Mouse (Mus musculus): ENCODE results near the gene Ugt1a8. TPM values are rescaled to one million over a fixed set of nuclear protein-coding genes. Genes with fewer than 3 reads are reported as not detected.

Gene Ugt1a8
- polyA plus RNA-seq, 1 experiment from 2014 or later = 0.05 TPM

DNA sequence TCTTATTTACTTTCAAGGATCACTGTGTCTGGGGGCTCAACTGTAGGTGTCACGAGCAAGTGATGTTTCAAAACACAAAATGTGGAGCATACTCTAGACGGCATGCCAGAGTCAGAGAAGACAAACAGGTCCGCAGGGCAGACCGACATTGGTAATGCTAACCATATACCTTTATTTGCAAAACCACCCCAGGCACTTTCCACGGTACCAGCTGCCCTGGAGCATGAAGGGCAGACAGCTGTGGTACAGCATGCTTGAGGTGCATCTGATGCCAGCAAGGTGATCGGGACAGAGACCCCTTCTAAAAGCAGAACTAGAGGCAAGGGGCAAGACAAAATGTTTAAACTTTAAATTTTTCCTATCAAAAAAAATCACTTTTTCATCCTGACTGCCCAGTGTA, 175.3 kb downstream of the Ugt1a8 start:
- Histone ChIP-seq H3K27ac (no peak overlapping the region), H3K4me1 (replicated peaks; ENCODE audit: insufficient read depth, low read length) (peaks cover 14% of the 10 kb centered on the region), H3K4me2 (ENCODE audit: low read length) (no peak overlapping the region), H3K4me3 (replicated peaks; ENCODE audit: low read depth, low read length) (no peak overlapping the region), H3K9me3 (replicated peaks; ENCODE audit: low read length) (no peaks in the 10 kb centered on the region), H3K27me3 (ENCODE audit: insufficient read depth, low read length) (no peaks in the 10 kb centered on the region), H3K9ac (ENCODE audit: low read depth, low read length) (no peak overlapping the region), H3K36me3 (ENCODE audit: insufficient read depth, low read length) (peaks cover 81% of the 10 kb centered on the region)
- ATAC-seq (replicated peaks; ENCODE audit: low FRiP score, low read depth) = no peak
- WGBS = 73% methylated on average over 6 of the region's 6 CpGs
- no peak for TF ChIP-seq CTCF (IDR thresholded peaks at IDR 0.05; ENCODE audit: low read depth)
- no peak for DNase-seq (ENCODE audit: low spot score)

DNA sequence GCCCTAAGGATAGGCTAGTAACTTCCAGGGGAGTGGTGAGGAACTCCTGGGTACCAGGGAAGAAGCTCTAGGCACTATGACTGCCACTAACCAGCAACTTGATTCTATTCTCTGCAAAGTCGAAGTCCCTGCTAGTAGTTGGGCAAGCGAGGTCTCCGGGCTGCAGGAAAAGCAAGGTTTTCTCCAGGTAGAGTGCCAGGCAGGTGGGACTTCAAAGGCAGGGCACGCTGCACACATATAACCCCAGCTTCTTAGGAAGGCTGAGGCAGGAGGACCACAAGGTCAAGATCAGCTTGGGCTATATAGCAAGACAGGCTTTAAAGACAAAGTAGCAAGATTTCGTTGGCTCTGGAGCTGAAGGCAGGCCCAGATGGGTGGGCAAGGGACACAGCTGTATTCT, 176.2 kb downstream of the Ugt1a8 start:
- Histone ChIP-seq H3K4me2 (ENCODE audit: low read length) (no peak overlapping the region), H3K4me3 (replicated peaks; ENCODE audit: low read depth, low read length) (no peak overlapping the region), H3K4me1 (replicated peaks; ENCODE audit: insufficient read depth, low read length) (peaks cover 14% of the 10 kb centered on the region), H3K9ac (ENCODE audit: low read depth, low read length) (no peak overlapping the region), H3K27me3 (ENCODE audit: insufficient read depth, low read length) (no peaks in the 10 kb centered on the region), H3K36me3 (ENCODE audit: insufficient read depth, low read length) (peaks cover 89% of the 10 kb centered on the region), H3K9me3 (replicated peaks; ENCODE audit: low read length) (no peaks in the 10 kb centered on the region), H3K27ac (no peak overlapping the region)
- ATAC-seq (replicated peaks; ENCODE audit: low FRiP score, low read depth) = no peak
- no peak for TF ChIP-seq CTCF (IDR thresholded peaks at IDR 0.05; ENCODE audit: low read depth)
- WGBS = 92% methylated on average over 5 of the region's 5 CpGs
- DNase-seq (ENCODE audit: low spot score) = no peak

- DNase-seq (ENCODE audit: low spot score) (no peak), ATAC-seq (replicated peaks; ENCODE audit: low FRiP score, low read depth) (no peak)
- Histone ChIP-seq H3K9ac (ENCODE audit: low read depth, low read length) (no peak overlapping the region), H3K9me3 (replicated peaks; ENCODE audit: low read length) (no peaks in the 10 kb centered on the region), H3K4me3 (replicated peaks; ENCODE audit: low read depth, low read length) (no peak overlapping the region), H3K27me3 (ENCODE audit: insufficient read depth, low read length) (no peaks in the 10 kb centered on the region), H3K36me3 (ENCODE audit: insufficient read depth, low read length) (peaks cover 95% of the 10 kb centered on the region), H3K4me2 (ENCODE audit: low read length) (no peak overlapping the region), H3K4me1 (replicated peaks; ENCODE audit: insufficient read depth, low read length) (peaks cover 12% of the 10 kb centered on the region), H3K27ac (no peak overlapping the region)
- 82% methylated on average over 7 of the region's 7 CpGs for WGBS
- TF ChIP-seq CTCF (IDR thresholded peaks at IDR 0.05; ENCODE audit: low read depth) = no peak
These were observed 176.7 kb downstream of the Ugt1a8 start for GRCm38 (mm10) chr1:88264237-88264868.

- H3K4me3 ChIP-seq (replicated peaks; ENCODE audit: low read depth, low read length) = no peak overlapping the region
- no peaks in the 10 kb centered on the region for H3K27me3 ChIP-seq (ENCODE audit: insufficient read depth, low read length)
- no peak overlapping the region for H3K27ac ChIP-seq
- 78% methylated on average over 4 of the region's 4 CpGs for WGBS
- ATAC-seq (replicated peaks; ENCODE audit: low FRiP score, low read depth) = no peak
- no peak for DNase-seq (ENCODE audit: low spot score)
- H3K36me3 ChIP-seq (ENCODE audit: insufficient read depth, low read length) = peaks cover 99% of the 10 kb centered on the region
- H3K4me1 ChIP-seq (replicated peaks; ENCODE audit: insufficient read depth, low read length) = peaks cover 7% of the 10 kb centered on the region; the same call in 1 of the 2 replicates
- H3K9me3 ChIP-seq (replicated peaks; ENCODE audit: low read length) = no peaks in the 10 kb centered on the region
- TF ChIP-seq CTCF (IDR thresholded peaks at IDR 0.05; ENCODE audit: low read depth) = no peak
- no peak overlapping the region for H3K9ac ChIP-seq (ENCODE audit: low read depth, low read length)
- no peak overlapping the region for H3K4me2 ChIP-seq (ENCODE audit: low read length)
These were observed 177.2 kb downstream of the Ugt1a8 start for GRCm38 (mm10) chr1:88264869-88265240.

GRCm38 (mm10) chr1:88266123-88266522, 178.5 kb downstream of the Ugt1a8 start:
- H3K4me2 ChIP-seq (ENCODE audit: low read length) = no peak overlapping the region
- 0 out of 2 replicates have a peak, but pooled peaks cover 4% of the 10 kb centered on the region for H3K4me1 ChIP-seq (replicated peaks; ENCODE audit: insufficient read depth, low read length)
- ATAC-seq (replicated peaks; ENCODE audit: low FRiP score, low read depth) (no peak), DNase-seq (ENCODE audit: low spot score) (no peak)
- TF ChIP-seq CTCF (IDR thresholded peaks at IDR 0.05; ENCODE audit: low read depth) = no peak
- no peak overlapping the region for H3K9ac ChIP-seq (ENCODE audit: low read depth, low read length)
- no peak overlapping the region for H3K27ac ChIP-seq
- H3K4me3 ChIP-seq (replicated peaks; ENCODE audit: low read depth, low read length) = no peak overlapping the region
- peaks cover 89% of the 10 kb centered on the region for H3K36me3 ChIP-seq (ENCODE audit: insufficient read depth, low read length)
- H3K9me3 ChIP-seq (replicated peaks; ENCODE audit: low read length) = no peaks in the 10 kb centered on the region
- WGBS = 86% methylated on average over 13 of the region's 13 CpGs
- no peaks in the 10 kb centered on the region for H3K27me3 ChIP-seq (ENCODE audit: insufficient read depth, low read length)

- Histone ChIP-seq H3K9me3 (replicated peaks; ENCODE audit: low read length) (no peaks in the 10 kb centered on the region), H3K36me3 (ENCODE audit: insufficient read depth, low read length) (peaks cover 86% of the 10 kb centered on the region), H3K4me1 (replicated peaks; ENCODE audit: insufficient read depth, low read length) (no peaks in the 10 kb centered on the region), H3K27me3 (ENCODE audit: insufficient read depth, low read length) (no peaks in the 10 kb centered on the region), H3K4me2 (ENCODE audit: low read length) (no peak overlapping the region), H3K4me3 (replicated peaks; ENCODE audit: low read depth, low read length) (no peak overlapping the region), H3K9ac (ENCODE audit: low read depth, low read length) (no peak overlapping the region), H3K27ac (no peak overlapping the region)
- no peak for DNase-seq (ENCODE audit: low spot score)
- no peak for ATAC-seq (replicated peaks; ENCODE audit: low FRiP score, low read depth)
- WGBS = 90% methylated on average over 6 of the region's 6 CpGs
- TF ChIP-seq CTCF (IDR thresholded peaks at IDR 0.05; ENCODE audit: low read depth) = no peak
These were observed 179.9 kb downstream of the Ugt1a8 start for GRCm38 (mm10) chr1:88267489-88267888.

DNA sequence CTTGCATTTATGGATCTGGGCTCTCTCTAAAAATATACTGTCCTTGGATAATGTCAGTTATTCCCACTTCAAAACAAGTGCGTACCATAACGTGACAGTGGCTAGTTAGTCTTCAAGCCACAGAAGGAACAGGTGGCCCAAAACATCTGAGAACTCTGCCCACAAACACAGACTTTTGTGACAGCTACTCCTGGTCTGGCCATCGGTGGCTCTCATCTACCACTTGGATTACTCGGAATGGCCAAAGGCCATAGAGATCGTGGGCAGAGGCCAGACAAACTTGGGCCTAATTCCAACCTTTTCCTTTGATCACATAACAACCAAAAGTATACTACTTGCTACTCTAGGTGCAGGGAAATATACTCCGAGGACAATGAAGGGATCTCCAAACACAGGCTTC, 180.5 kb downstream of the Ugt1a8 start:
- DNase-seq (ENCODE audit: low spot score) (no peak), ATAC-seq (replicated peaks; ENCODE audit: low FRiP score, low read depth) (no peak)
- 85% methylated on average over 6 of the region's 6 CpGs for WGBS
- Histone ChIP-seq H3K9me3 (replicated peaks; ENCODE audit: low read length) (no peaks in the 10 kb centered on the region), H3K9ac (ENCODE audit: low read depth, low read length) (no peak overlapping the region), H3K4me1 (replicated peaks; ENCODE audit: insufficient read depth, low read length) (no peaks in the 10 kb centered on the region), H3K4me2 (ENCODE audit: low read length) (no peak overlapping the region), H3K27ac (no peak overlapping the region), H3K27me3 (ENCODE audit: insufficient read depth, low read length) (no peaks in the 10 kb centered on the region), H3K4me3 (replicated peaks; ENCODE audit: low read depth, low read length) (no peak overlapping the region), H3K36me3 (ENCODE audit: insufficient read depth, low read length) (peaks cover 85% of the 10 kb centered on the region)
- TF ChIP-seq CTCF (IDR thresholded peaks at IDR 0.05; ENCODE audit: low read depth) = no peak

Other genes starting within 250 kb of the Ugt1a8 start
- gene Dgkd, start 234.5 kb upstream of the Ugt1a8 start, polyA plus RNA-seq (2015; fragmentation: Nextera tagmentation; extraction: Ambion mirVana) = 19.3 and 19.8 TPM in 2 replicates
- gene Usp40, start 79.3 kb upstream of the Ugt1a8 start, polyA plus RNA-seq (2015; fragmentation: Nextera tagmentation; extraction: Ambion mirVana) = 18.7 and 22.6 TPM in 2 replicates
- gene Ugt1a10, start 32.4 kb upstream of the Ugt1a8 start, polyA plus RNA-seq (2015; fragmentation: Nextera tagmentation; extraction: Ambion mirVana) = 52.3 and 54.5 TPM in 2 replicates
- gene Ugt1a9, start 17.0 kb upstream of the Ugt1a8 start, polyA plus RNA-seq (2015; fragmentation: Nextera tagmentation; extraction: Ambion mirVana) = 8.4 and 9.3 TPM in 2 replicates
- gene Ugt1a7c, start 7.2 kb downstream of the Ugt1a8 start, polyA plus RNA-seq (2015; fragmentation: Nextera tagmentation; extraction: Ambion mirVana) = 10.7 and 12.1 TPM in 2 replicates
- 0.55 and 0.65 TPM in 2 replicates for gene Ugt1a6b, start 15.4 kb downstream of the Ugt1a8 start, polyA plus RNA-seq (2015; fragmentation: Nextera tagmentation; extraction: Ambion mirVana)
- gene Ugt1a6a, start 47.0 kb downstream of the Ugt1a8 start, polyA plus RNA-seq (2015; fragmentation: Nextera tagmentation; extraction: Ambion mirVana) = 8.2 and 9.3 TPM in 2 replicates
- 0.06 TPM in 1 of 2 replicates, not detected in the other for gene Ugt1a5, start 78.2 kb downstream of the Ugt1a8 start, polyA plus RNA-seq (2015; fragmentation: Nextera tagmentation; extraction: Ambion mirVana)
- gene Ugt1a2, start 112.8 kb downstream of the Ugt1a8 start, polyA plus RNA-seq (2015; fragmentation: Nextera tagmentation; extraction: Ambion mirVana) = 176 and 217 TPM in 2 replicates
- gene Dnajb3, start 118.0 kb downstream of the Ugt1a8 start, polyA plus RNA-seq (2015; fragmentation: Nextera tagmentation; extraction: Ambion mirVana) = 11.7 and 13.6 TPM in 2 replicates
- gene Ugt1a1, start 124.1 kb downstream of the Ugt1a8 start, polyA plus RNA-seq (2015; fragmentation: Nextera tagmentation; extraction: Ambion mirVana) = 4.8 and 6.2 TPM in 2 replicates
- 0.60 and 0.66 TPM in 2 replicates for gene Mroh2a, start 139.2 kb downstream of the Ugt1a8 start, polyA plus RNA-seq (2015; fragmentation: Nextera tagmentation; extraction: Ambion mirVana)
- gene Hjurp, start 189.8 kb downstream of the Ugt1a8 start, polyA plus RNA-seq (2015; fragmentation: Nextera tagmentation; extraction: Ambion mirVana) = 56.3 and 62.7 TPM in 2 replicates
- gene Trpm8, start 189.8 kb downstream of the Ugt1a8 start, polyA plus RNA-seq (2015; fragmentation: Nextera tagmentation; extraction: Ambion mirVana) = not detected in 2 replicates